Mouse (Mus musculus) brain, embryonic 18.5 days (tissue): ENCODE measurements around the gene BC048679.
A peak's percentile ranks its signal among the peaks of the same experiment; 100 is the strongest.

Experiments
- DNase-seq: peaks from one replicate; pipeline ENCODE4 v3.0.0-alpha.2; 2012; ENCODE audit warnings: low read depth, low spot score

BC048679 gene

GRCm38 (mm10) chr7:81498181-81498580, at the start of gene BC048679:
BC048679 (minus strand) TSS chr7:81498281.
- no peak for DNase-seq

GRCm38 (mm10) chr7:81542934-81543333, 44.9 kb upstream of the BC048679 start:
- no peak for DNase-seq

GRCm38 (mm10) chr7:81541924-81542524, 43.9 kb upstream of the BC048679 start:
- no peak for DNase-seq

GRCm38 (mm10) chr7:81540999-81541398, 42.9 kb upstream of the BC048679 start:
- DNase-seq = no peak

GRCm38 (mm10) chr7:81539565-81539964, 41.5 kb upstream of the BC048679 start:
- no peak for DNase-seq

GRCm38 (mm10) chr7:81538070-81538675, 40.1 kb upstream of the BC048679 start:
- no peak for DNase-seq

GRCm38 (mm10) chr7:81536478-81536877, 38.4 kb upstream of the BC048679 start:
- DNase-seq = no peak

- no peak for DNase-seq
These were observed 33.4 kb upstream of the BC048679 start for GRCm38 (mm10) chr7:81531462-81531861.

- no peak for DNase-seq
These were observed 30.8 kb upstream of the BC048679 start for GRCm38 (mm10) chr7:81528918-81529317.

- no peak for DNase-seq
These were observed 25.6 kb upstream of the BC048679 start for GRCm38 (mm10) chr7:81523663-81524017.

- DNase-seq = peak; percentile 90
These were observed 25.1 kb upstream of the BC048679 start for GRCm38 (mm10) chr7:81523008-81523662.

- DNase-seq = no peak
These were observed 18.3 kb upstream of the BC048679 start for GRCm38 (mm10) chr7:81516154-81517030.

GRCm38 (mm10) chr7:81514906-81515590, 17.0 kb upstream of the BC048679 start:
- no peak for DNase-seq

- no peak for DNase-seq
These were observed 3.0 kb upstream of the BC048679 start for GRCm38 (mm10) chr7:81501050-81501449.

- DNase-seq = no peak
These were observed 910 bp downstream of the BC048679 start for GRCm38 (mm10) chr7:81497171-81497570.

GRCm38 (mm10) chr7:81493331-81494021, 4.6 kb downstream of the BC048679 start, which contains the start of gene Ap3b2:
Ap3b2 (minus strand) TSS chr7:81493925.
- DNase-seq = peak; percentile 68

- DNase-seq = no peak
These were observed 5.5 kb downstream of the BC048679 start for GRCm38 (mm10) chr7:81492628-81493027.

- no peak for DNase-seq
These were observed 8.4 kb downstream of the BC048679 start for GRCm38 (mm10) chr7:81489649-81490048.

- no peak for DNase-seq
These were observed 17.3 kb downstream of the BC048679 start for GRCm38 (mm10) chr7:81480800-81481199.

- DNase-seq = no peak
These were observed 18.5 kb downstream of the BC048679 start for GRCm38 (mm10) chr7:81479531-81480090.
